Mouse (Mus musculus): ENCODE data around the gene Tecta. TPM values are rescaled to one million over a fixed set of nuclear protein-coding genes. Genes with fewer than 3 reads are reported as not detected.

The Tecta gene
- total RNA-seq, 1 experiment from 2014 or later = not detected

- peak; percentile 40 for ATAC-seq (replicated peaks; ENCODE audit: insufficient number of reproducible peaks, low FRiP score, low TSS enrichment, poor library complexity, severe bottlenecking)
Observed at GRCm38 (mm10) chr9:42279676-42280075, 120.1 kb downstream of the Tecta start.

Other genes starting within 250 kb of the Tecta start
- 29.2 to 43.2 TPM (median 37.3 TPM) in 3 replicates for gene Sc5d, start 135.7 kb downstream of the Tecta start, total RNA-seq (2017)
- gene Tbcel, start 107.9 kb upstream of the Tecta start, total RNA-seq (2017) = 13.5 to 21.2 TPM (median 17.7 TPM) in 3 replicates

Measured in monocyte, adult 5-6 weeks (primary cell).